Mouse (Mus musculus): ENCODE measurements around the gene Gm28053. TPM values are rescaled to one million over a fixed set of nuclear protein-coding genes. Genes with fewer than 3 reads are reported as not detected.

Gene Gm28053
- total and polyA plus RNA-seq, 2 experiments from 2014 or later, result not detected

- H3K27ac ChIP-seq, result no peak within 1 kb of the TSS
- 79% methylated on average over 5 of the region's 5 CpGs for WGBS
- H3K9me3 ChIP-seq (ENCODE audit: low read length), result no peaks in the 10 kb centered on the region
- TF ChIP-seq CTCF (IDR thresholded peaks at IDR 0.05; ENCODE audit: low read depth), result no peak
- H3K4me2 ChIP-seq (ENCODE audit: low read depth, low read length), result no peak within 1 kb of the TSS
- no peak within 1 kb of the TSS for H3K4me3 ChIP-seq (ENCODE audit: low read length)
- DNase-seq (ENCODE audit: low spot score), result no peak
- ATAC-seq, result no peak
- no peak within 1 kb of the TSS for H3K9ac ChIP-seq (replicated peaks; ENCODE audit: low read length)
- no peaks in the 10 kb centered on the region; the same call in 1 of the 2 replicates for H3K27me3 ChIP-seq (ENCODE audit: insufficient read depth, low read length)
- H3K4me1 ChIP-seq (ENCODE audit: insufficient read depth, low read length), result no peaks in the 10 kb centered on the region
- no peaks in the 10 kb centered on the region for H3K36me3 ChIP-seq (ENCODE audit: insufficient read depth, low read length)
Measured at GRCm38 (mm10) chr6:48684319-48684718, 34.1 kb upstream of the Gm28053 start, which contains the start of gene Gimap4. Gene Gimap4, plus strand, starts transcription at chr6:48684549.

- H3K9ac ChIP-seq (replicated peaks; ENCODE audit: low read length), result no peak overlapping the region
- H3K27me3 ChIP-seq (ENCODE audit: insufficient read depth, low read length), result no peaks in the 10 kb centered on the region; the same call in 1 of the 2 replicates
- DNase-seq (ENCODE audit: low spot score) (no peak), ATAC-seq (no peak)
- 57% methylated on average over 4 of the region's 4 CpGs for WGBS
- no peak overlapping the region for H3K4me3 ChIP-seq (ENCODE audit: low read length)
- no peaks in the 10 kb centered on the region for H3K36me3 ChIP-seq (ENCODE audit: insufficient read depth, low read length)
- H3K4me1 ChIP-seq (ENCODE audit: insufficient read depth, low read length), result no peaks in the 10 kb centered on the region
- no peak overlapping the region for H3K4me2 ChIP-seq (ENCODE audit: low read depth, low read length)
- no peak for TF ChIP-seq CTCF (IDR thresholded peaks at IDR 0.05; ENCODE audit: low read depth)
- H3K9me3 ChIP-seq (ENCODE audit: low read length), result no peaks in the 10 kb centered on the region
- no peak overlapping the region for H3K27ac ChIP-seq
Measured at GRCm38 (mm10) chr6:48684806-48685205, 33.6 kb upstream of the Gm28053 start.

GRCm38 (mm10) chr6:48685251-48685650 is 33.2 kb upstream of the Gm28053 start:
- H3K27ac ChIP-seq, result no peak overlapping the region
- no peak for TF ChIP-seq CTCF (IDR thresholded peaks at IDR 0.05; ENCODE audit: low read depth)
- no peak for DNase-seq (ENCODE audit: low spot score)
- H3K4me1 ChIP-seq (ENCODE audit: insufficient read depth, low read length), result no peaks in the 10 kb centered on the region
- H3K27me3 ChIP-seq (ENCODE audit: insufficient read depth, low read length), result no peaks in the 10 kb centered on the region; the same call in 1 of the 2 replicates
- ATAC-seq, result no peak
- no peak overlapping the region for H3K9ac ChIP-seq (replicated peaks; ENCODE audit: low read length)
- no peaks in the 10 kb centered on the region for H3K36me3 ChIP-seq (ENCODE audit: insufficient read depth, low read length)
- no peak overlapping the region for H3K4me3 ChIP-seq (ENCODE audit: low read length)
- H3K9me3 ChIP-seq (ENCODE audit: low read length), result no peaks in the 10 kb centered on the region
- H3K4me2 ChIP-seq (ENCODE audit: low read depth, low read length), result no peak overlapping the region
- WGBS, result 79% methylated on average over 2 of the region's 2 CpGs

- TF ChIP-seq CTCF (IDR thresholded peaks at IDR 0.05; ENCODE audit: low read depth), result no peak
Measured at GRCm38 (mm10) chr6:48685694-48686665, 32.4 kb upstream of the Gm28053 start.

GRCm38 (mm10) chr6:48687077-48687476 is 31.3 kb upstream of the Gm28053 start:
- no peak for ATAC-seq
- TF ChIP-seq CTCF (IDR thresholded peaks at IDR 0.05; ENCODE audit: low read depth), result no peak
- Histone ChIP-seq H3K4me2 (ENCODE audit: low read depth, low read length) (no peak overlapping the region), H3K27me3 (ENCODE audit: insufficient read depth, low read length) (no peaks in the 10 kb centered on the region; the same call in 1 of the 2 replicates), H3K9me3 (ENCODE audit: low read length) (no peaks in the 10 kb centered on the region), H3K9ac (replicated peaks; ENCODE audit: low read length) (no peak overlapping the region), H3K27ac (no peak overlapping the region), H3K4me3 (ENCODE audit: low read length) (no peak overlapping the region), H3K36me3 (ENCODE audit: insufficient read depth, low read length) (no peaks in the 10 kb centered on the region), H3K4me1 (ENCODE audit: insufficient read depth, low read length) (no peaks in the 10 kb centered on the region)
- WGBS, result 71% methylated on average over 2 of the region's 2 CpGs
- DNase-seq (ENCODE audit: low spot score), result no peak

More at GRCm38 (mm10) chr6:48685694-48686665, 32.4 kb upstream of the Gm28053 start:
- ATAC-seq, result no peak
- WGBS, result 80% methylated on average over 7 of the region's 7 CpGs
- Histone ChIP-seq H3K9me3 (ENCODE audit: low read length) (no peaks in the 10 kb centered on the region), H3K9ac (replicated peaks; ENCODE audit: low read length) (no peak overlapping the region), H3K36me3 (ENCODE audit: insufficient read depth, low read length) (no peaks in the 10 kb centered on the region), H3K4me1 (ENCODE audit: insufficient read depth, low read length) (no peaks in the 10 kb centered on the region), H3K4me3 (ENCODE audit: low read length) (no peak overlapping the region), H3K4me2 (ENCODE audit: low read depth, low read length) (no peak overlapping the region), H3K27ac (no peak overlapping the region), H3K27me3 (ENCODE audit: insufficient read depth, low read length) (no peaks in the 10 kb centered on the region; the same call in 1 of the 2 replicates)
- no peak for DNase-seq (ENCODE audit: low spot score)

- no peaks in the 10 kb centered on the region; the same call in 1 of the 2 replicates for H3K27me3 ChIP-seq (ENCODE audit: insufficient read depth, low read length)
- no peak overlapping the region for H3K4me2 ChIP-seq (ENCODE audit: low read depth, low read length)
- no peak overlapping the region for H3K27ac ChIP-seq
- no peaks in the 10 kb centered on the region for H3K36me3 ChIP-seq (ENCODE audit: insufficient read depth, low read length)
- no peak for TF ChIP-seq CTCF (IDR thresholded peaks at IDR 0.05; ENCODE audit: low read depth)
- H3K9ac ChIP-seq (replicated peaks; ENCODE audit: low read length), result no peak overlapping the region
- no peaks in the 10 kb centered on the region for H3K9me3 ChIP-seq (ENCODE audit: low read length)
- DNase-seq (ENCODE audit: low spot score) (no peak), ATAC-seq (no peak)
- no peaks in the 10 kb centered on the region for H3K4me1 ChIP-seq (ENCODE audit: insufficient read depth, low read length)
- no peak overlapping the region for H3K4me3 ChIP-seq (ENCODE audit: low read length)
- 94% methylated on average over 2 of the region's 2 CpGs for WGBS
Measured at GRCm38 (mm10) chr6:48689320-48689719, 29.1 kb upstream of the Gm28053 start.

GRCm38 (mm10) chr6:48692962-48693361 is 25.4 kb upstream of the Gm28053 start:
- 88% methylated on average over 6 of the region's 6 CpGs for WGBS
- Histone ChIP-seq H3K27ac (no peak overlapping the region), H3K4me2 (ENCODE audit: low read depth, low read length) (no peak overlapping the region), H3K4me1 (ENCODE audit: insufficient read depth, low read length) (no peaks in the 10 kb centered on the region), H3K27me3 (ENCODE audit: insufficient read depth, low read length) (no peaks in the 10 kb centered on the region), H3K9ac (replicated peaks; ENCODE audit: low read length) (no peak overlapping the region), H3K9me3 (ENCODE audit: low read length) (no peaks in the 10 kb centered on the region), H3K36me3 (ENCODE audit: insufficient read depth, low read length) (no peaks in the 10 kb centered on the region), H3K4me3 (ENCODE audit: low read length) (no peak overlapping the region)
- no peak for ATAC-seq
- no peak for TF ChIP-seq CTCF (IDR thresholded peaks at IDR 0.05; ENCODE audit: low read depth)
- DNase-seq (ENCODE audit: low spot score), result no peak
